Mouse (Mus musculus) cerebellum, postnatal 14 days (tissue): ENCODE measurements around the gene Lrmda.

Source experiments
- DNase-seq, 2 experiments: peaks; one replicate each; pipeline ENCODE4 v3.0.0; 2021; ENCODE audit warnings: mixed read lengths in 2 of 2

Lrmda gene

DNA sequence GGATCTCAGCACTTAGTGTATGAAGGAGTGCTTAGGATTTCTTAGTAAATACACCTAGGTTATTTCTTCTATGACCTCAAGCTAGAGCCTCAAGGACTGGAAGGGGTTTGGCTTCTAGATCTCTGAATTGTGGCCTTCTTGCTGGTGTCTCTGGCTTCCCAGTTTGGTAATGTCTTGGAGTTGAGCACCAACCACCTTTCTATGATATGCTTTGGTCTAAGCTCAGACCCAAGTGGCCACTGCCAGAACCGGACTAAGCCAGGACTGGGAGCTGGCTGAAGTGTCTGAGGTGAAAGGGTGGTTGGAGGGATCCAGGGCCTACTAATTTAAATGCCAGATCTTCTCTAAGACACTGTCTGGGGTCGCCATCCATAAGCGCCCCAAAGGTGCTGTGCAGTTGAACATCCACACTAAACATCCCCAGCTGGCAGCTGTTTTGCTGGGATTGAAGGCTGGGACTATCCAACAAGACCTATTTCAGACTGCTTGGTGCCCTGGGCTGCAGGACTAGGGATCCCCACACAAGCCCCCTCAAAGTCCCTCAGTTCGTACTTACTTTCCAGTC is 27.1 kb upstream of the Lrmda start:
- no peak for DNase-seq

DNA sequence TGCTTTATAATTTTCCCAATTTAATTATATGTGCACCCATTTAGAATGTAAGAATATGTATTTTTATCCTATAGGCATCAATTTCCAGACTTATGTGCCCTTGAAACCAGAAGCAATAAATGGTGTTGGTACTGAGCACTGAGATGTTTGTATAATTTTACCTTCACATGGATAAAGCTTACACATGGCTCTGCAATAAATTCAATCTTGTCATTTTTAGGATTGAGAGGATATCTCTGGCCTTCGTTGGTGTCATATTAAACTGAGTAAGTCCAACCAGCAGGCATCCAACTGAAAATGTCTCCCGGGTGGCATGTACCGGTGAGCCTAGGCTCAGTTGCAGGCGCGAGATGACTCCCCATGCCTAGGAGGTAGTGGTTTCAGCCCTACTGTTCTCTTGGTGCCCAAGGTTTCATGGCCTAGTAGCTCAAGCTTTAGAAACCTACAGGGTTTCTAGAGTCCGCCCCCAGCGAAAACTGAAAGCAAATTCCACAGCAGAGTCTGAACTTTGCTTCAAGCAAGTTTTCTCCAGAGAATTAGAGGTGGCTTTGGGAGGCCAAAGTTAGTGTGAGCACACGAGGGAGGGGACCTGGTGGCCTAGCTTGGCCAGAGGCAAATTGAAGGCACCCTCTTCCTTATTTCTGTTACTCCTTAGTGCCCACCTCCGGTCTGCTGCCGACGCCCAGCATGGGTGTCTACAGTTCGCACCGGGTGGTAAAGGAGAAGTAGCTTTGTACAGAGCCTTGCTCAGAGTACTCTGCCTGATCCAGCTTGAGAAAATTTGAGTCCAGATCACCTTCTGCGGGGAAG is 26.1 kb upstream of the Lrmda start:
- DNase-seq, result no peak

DNA sequence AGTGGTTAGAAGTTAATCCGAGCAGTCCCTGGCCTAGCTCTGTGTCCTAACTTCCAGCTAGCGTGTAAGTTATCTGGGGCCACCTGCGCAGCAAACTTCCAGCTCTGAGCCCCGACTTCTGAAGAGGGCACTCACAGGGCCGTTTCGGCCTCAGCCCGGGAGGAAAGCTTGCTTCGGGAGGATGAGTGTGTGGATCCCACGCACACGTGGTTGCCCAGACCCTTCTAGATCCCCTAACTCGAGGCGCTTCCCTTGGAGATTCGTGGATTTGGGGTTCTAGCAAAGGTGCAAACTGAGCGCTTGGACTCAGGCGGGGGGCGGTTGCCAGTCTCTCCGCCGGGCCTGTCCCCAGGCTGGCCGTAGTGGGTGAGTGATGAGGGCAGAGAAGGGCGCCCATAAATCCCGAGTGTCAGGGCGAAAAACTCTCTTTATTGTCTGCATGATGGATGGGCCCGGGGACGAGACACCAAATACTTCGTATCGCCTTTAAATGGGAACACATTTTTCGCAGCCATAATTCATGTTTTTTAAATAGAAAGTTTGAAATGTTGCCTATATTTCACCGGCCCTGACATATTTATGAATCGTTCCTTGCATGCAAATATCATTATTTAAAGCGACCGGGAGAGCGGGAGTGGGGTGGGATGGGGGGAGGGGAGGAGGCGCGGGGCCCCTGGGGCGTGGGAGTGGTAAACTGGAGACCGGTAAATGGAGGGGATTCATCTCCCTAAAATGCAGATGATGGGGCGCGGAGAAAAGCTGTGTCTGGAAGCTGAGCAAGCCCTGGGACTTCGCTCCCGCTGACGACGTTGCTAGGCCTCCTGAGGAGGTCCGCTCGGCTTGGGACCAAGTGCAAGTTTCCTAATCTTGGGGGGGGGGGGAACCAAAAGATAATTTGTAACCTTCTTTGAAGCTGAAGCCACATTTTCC is 25.2 kb upstream of the Lrmda start:
- no peak for DNase-seq

DNA sequence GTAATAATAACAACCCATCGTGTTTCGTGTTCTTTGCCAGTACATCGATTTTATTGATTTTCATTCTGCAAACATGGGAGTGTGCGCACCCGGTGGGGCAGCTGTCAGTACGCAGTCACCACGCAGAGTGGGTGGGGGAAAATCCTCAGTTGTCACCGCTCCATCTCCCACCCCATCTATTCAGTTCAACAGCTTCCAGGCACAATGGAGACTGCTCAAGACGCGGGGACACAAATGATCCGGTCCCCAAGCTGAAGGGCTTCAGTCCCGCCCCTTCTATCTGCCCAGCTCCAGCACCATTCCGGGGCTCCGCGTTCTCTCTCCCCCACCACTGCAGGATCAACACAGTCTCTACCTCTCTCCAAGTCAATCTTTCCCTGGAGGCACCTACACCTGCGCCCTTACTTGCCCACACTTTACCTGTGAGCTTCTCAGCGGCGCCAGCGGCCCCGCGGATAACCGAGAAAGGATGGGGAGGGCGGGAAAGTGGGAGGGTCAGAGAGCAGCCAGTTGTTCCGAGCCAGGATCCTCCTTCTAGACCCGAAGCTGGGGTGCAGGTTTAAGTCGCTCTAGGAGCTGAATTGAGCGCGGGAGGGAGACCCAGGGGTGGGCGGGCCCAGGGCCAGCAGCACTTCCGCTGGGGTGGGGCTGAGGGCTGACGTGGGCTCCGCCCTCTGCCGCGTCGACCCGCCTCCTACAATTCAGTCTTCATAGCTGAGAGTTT is 24.3 kb upstream of the Lrmda start:
- DNase-seq, result no peak

DNA sequence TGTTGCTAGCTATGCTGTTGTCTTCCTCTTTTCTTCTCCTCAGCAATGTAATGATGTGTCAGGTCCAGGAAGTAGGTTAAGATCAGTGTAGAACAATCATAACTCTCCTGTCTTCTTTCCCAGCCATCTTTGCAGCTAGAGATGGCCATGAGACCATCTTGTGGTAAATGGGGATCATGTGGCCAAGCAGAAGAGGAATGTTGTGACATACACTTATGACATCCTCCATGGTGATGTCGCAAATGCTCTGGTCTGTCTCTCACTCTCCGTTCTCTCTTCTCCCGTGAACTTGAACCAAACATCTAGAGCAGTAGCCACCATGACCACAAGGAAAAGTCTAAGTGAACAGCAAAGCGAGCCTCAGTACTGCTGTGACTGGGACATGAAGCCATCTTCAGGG is 19.9 kb upstream of the Lrmda start:
- no peak for DNase-seq

DNA sequence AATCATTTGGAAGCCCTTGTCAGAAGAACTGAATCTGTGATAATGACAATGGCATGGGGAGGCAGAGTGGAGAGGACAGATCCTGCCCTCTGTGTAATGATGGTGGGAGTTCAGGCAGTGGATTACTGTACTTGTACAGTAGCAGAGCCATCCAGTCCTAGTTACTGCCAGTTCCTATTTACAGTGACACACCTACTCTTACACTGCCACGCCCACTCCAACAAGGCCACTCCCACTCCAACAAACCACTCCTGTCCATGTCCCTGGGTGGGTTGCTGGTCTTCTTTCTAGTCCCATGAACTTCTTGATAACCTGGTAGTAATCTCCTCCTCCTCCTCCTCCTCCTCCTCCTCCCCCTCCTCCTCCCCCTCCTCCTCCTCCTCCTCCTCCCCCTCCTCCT is 16.3 kb upstream of the Lrmda start:
- DNase-seq, result no peak

DNA sequence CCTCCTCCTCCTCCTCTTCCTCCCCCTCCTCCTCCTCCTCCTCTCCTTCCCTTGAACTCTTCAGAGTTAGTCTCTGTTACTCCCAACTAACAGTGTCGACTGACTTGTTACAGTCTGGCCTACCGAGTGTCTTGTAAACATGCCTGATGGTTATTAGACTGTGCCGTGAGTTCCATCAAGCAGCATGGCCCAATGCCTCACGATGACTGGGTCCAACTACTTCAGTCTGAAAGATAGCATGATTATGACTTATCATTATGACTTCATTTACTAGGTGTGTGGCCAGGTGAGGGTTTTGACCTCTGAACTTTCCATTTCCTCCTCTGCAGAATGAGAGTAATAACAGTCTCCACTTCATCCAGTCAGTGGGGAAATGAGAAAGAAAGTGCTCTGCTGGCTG is 15.9 kb upstream of the Lrmda start:
- DNase-seq, result no peak

DNA sequence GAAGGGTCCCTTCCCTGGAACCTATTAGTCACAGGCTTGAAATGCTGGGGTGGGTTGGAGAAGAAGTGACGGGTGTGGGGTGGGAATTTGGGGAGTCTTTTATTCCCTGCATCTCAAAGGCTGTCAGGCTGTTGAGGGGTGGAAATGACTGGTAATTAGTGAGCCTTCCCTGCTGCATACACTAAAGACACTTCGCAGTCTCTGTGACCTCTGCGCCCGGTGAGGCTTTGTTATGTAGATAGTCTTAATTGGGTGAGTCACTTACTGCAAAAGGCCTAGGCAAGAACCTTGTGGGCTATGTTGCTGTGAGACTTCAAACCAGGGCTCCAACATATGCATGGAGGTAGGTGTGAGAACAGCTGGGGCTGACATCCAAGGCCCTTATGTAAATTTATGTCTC is 14.6 kb upstream of the Lrmda start:
- no peak for DNase-seq

DNA sequence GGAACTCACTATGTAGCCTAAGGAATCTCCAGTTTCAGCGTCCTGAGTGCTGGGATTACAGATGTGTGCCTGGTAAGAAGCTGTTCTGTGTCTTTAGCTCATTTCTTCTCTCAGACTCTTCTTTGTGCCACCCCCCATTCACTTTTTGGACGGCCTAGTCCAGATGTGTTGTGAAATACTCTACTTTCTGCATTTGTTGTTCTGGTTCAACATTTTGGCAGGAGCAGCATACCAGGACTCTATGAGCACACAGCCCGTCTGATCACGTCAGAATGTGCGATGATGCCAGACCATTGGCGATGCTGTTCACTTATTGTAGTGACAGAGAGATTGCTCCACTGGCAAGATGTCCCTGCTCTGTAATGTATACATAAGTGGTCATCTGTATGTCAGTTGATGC is 12.5 kb upstream of the Lrmda start:
- no peak for DNase-seq

DNA sequence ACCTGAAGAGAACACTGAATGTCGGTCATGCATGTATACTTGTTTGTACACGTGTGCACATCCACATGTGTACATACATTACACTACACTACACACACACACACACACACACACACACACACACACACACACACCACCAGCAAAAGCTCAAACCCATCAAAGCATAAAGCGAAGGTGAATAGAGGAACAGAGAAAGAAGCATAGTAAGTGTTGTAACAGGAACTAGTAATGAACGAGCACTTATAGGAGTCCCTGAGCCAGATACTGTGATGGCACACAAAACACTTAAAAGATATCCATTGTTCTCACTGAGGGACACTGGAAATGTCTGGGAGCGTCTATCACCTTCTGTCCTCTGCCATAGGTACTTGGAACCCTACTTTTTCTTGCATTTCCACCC is 5.2 kb upstream of the Lrmda start:
- DNase-seq, result no peak

DNA sequence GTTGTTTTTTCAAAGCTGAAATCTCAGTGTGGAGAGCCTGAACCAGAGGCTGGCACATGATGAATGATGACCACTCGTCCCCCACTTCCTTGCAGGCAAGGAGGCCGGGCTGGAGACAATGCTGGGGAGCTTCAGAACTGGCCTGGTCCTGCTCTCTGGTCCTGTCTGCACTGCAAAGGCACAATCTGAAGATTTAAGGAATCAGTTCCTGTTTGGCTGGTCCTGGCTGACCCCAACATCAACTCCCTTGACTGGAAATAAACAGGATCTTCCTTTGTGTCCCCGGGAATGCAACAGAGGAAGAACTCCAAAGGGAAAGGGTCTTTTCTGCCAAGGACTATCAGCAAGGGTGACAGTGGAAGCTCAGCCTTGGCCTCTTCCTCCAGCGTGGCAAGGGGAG is 4.7 kb upstream of the Lrmda start:
- DNase-seq, result no peak

DNA sequence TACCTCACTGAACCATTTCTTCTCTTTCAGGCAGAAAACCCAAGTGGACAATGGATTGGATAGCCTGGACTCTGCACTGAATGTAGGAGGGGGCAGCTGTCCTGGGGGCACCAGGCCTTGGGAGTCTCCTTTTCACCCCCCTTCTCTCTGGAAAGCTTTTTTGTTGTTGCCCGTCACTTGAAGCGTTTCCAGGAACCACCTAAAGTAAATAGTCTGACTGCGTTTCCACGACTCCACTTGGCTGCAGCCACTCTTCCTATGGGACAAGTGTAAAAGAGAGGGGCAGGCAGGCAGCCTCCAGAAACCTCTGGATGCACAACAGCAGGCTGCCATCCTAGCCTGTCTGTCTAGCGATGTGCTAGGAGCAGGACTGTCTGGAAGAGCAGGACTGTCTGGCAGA is 2.5 kb upstream of the Lrmda start:
- no peak for DNase-seq

DNA sequence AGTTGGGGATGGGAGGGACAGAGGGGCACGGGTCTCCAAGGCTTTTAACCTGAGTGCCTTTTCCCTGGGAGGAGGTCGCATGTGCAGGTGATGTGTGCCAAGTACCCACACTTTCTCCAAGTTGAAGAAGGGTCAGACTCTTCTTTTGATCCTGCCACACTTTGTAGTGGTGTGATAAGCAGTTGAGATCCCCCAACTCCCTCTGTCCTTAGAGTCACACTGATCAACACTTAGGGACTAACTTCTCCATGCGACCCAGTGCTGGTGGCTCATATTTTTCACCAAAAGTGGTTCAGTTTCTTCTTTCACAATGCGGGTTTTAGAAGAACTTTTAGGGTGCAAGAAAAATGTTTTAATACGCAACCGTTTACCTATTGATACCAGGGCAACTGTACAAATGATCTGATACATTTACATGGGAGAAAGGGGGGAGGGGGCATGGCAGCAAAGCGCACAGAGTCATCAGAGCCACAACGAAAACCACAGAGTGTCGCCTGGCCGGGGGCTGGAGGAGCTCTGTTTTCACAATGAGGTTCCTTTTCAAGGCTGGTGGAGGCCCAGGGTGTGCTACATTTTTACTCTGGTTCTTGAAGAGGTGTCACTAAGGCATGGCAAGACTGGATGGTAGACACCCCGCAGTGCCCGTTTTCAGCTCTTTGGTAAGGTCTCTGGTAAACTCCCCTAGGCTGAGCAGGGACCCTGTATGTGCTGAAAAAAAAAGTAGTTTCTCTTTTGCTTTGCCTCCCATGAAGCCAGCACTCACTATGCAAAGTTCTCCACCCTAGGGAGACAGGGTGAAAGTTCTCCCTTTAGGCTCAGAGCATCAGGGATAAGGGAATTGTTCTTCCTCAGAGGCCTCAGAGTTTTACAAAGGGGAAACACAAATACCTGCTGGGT is 685 bp downstream of the Lrmda start:
- peak in 1 of 2 experiments; percentile 10 for DNase-seq

DNA sequence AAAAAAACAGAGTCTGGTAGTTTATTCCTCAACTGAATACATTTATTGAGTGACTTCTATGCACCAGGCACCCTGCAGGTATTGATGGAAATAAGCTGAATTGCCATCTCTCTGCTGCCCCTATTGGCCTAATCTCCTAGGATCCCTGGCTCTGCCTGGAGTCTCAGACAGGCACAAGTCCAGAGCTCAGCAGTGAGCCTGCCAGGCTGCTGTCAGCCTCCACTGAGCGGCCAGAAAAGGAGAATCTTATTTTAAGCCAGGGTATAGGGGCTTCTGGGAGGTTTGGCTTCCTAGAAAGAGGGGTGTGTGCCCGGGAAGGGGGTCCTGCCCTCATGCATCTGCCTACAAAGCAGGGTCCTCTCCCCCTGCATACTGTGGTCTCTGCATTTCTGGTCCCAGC is 1.4 kb downstream of the Lrmda start:
- peak; percentile 85 to 86 for DNase-seq

DNA sequence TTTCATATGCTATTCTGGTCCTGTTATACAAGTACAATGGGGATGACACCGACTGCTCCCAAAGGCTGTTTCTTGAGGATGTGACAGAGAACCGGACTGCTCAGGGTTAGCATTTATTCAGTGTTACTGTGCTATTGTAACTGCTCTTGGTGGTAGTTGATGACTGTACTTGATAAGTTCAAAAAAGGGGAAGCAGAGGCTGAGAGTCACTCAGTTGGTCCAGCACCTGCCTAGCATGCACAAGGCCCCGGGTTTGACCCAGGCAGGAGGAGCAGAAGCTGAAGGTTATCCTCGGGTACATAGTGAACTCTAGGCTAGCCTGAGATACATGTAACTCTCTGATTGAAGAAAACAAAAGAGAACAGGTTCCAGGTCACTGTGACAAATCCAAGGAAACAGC is 4.0 kb downstream of the Lrmda start:
- no peak for DNase-seq

DNA sequence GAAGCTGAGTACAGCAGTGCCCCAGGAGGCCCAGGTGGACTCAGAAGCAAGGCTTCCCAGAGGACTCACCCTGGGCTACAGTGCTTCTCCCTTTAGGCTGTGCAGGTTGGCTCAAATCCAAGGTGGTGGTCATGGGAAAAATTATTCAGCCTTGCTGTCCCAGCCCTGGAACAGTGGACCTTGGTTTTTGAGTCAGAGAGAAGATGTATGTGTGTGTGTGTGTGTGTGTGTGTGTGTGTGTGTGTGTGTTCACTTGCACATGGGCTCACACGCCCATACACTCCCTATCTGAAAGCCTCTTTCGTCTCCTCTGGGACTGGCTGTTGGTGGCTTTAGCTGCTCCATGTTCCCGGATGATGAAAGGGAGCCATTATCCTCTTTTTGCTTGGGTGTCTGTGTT is 16.4 kb downstream of the Lrmda start:
- DNase-seq, result peak; percentile 13 to 21

DNA sequence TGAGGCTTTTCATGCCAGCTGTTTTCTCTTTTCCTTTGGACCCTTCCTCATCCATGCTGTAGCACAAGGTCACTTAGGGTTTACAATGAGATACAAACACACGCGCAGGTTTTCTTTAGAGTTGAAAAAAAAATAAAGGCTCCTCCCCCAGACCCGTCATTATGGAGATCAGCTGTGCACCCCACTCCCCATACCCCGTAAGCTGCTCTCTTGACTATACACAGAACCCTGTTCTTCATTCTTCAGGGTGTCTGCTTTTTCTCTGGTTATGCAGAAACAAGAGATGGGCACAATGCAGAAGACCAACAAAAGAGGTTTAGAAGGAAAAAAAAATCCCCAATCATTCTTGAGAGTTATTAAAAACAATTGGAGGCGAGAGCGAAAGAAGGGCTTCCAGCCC is 16.8 kb downstream of the Lrmda start:
- no peak for DNase-seq

DNA sequence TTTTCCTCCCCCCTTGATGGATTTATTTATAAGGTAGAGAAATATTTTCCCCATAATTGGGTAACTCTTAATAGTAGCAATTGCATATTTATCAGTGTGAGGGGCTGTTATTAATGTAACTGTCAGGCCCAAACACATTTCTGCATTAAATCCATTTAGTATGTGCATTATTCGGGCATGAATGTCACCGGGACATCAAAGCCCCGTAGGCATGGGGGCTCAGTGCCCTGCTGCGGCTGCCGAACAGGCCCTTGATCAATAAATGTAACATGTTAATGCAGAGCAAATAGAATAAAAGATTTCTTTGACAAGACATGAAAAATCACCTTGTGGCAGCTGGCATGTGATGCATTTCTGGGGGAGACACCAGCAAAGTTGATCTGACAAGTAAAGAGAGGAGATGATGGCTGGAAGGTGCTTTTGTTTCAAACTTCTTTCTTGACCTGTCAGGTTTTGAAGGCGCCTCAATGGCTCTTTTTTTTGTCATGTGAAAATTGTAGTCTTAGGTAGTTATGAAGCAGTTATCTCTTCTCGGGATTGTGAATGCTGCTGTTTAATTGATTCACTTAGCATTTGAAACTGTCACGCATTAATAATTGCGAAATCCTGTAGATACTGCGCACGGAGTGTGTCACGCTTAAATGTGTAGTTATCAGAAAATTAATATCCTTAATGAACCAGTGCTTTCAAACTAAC is 17.4 kb downstream of the Lrmda start:
- no peak for DNase-seq

DNA sequence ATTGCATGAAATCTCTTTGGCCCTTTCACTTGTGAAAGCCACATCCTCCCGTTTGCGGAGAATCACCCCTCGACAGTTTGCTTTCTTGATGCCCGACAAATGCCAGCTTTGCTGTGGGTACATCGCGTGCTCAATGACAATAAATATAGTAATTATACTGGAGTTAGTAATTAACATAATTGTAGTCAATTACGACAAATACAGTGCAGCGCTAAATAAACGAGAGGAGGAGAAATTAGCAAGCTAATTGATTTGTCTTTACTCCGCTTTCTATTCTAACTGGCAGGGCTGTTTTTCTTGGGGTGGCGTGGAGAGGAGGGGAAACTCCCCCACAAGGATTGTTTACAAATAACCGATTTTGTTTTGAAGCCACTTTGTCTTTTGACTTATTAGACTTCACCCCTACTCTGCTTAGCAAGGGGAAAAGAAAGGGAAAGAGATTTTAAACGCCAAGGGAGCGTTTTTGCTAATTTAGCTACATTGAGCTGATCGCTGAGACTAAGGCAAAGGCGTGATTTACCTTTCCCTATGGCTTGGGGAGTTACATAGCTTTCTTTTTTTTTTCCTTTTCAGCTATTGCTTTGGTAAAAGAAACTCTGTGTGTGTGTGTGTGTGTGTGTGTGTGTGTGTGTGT is 18.1 kb downstream of the Lrmda start:
- no peak for DNase-seq

DNA sequence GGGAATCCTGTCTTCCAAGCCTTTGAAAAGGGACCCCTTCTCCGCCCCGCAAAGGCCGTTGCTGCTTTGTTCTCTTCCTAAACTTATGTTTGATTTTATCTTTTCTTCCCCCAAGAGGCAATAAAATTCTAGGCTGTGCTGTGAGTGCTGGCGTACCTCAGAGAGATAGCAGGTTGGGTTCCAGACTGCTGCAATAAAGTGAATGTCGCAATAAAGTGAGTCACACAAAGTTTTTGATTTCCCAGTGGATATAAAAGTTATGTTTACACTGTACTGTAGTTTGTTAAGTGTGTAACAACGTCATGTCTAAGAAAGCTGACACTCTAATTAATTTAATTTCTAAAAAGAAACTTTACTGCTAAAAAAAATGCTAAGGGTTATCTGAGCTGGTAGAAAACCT is 22.6 kb downstream of the Lrmda start:
- DNase-seq, result no peak

DNA sequence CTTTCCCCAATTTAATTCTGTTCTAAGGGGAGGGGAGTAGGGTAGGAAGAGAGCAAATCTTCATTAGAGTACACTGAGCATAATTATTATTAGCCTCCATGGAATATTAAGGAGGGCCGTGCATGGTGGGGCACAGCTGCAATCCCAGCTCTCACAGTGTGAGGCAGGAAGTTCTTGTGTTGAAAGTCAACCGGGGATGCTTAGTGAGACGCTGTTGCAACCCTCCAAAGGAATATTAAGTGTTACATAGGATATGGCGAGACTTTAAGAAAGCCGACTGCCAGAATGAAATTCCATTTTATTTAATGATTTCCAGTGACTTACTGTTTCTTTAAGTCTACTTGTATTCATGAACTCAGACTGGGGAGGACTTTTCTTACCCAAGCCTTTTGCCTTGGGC is 23.9 kb downstream of the Lrmda start:
- no peak for DNase-seq
